Mouse (Mus musculus): ENCODE results near the gene Clasp2. TPM values are rescaled to one million over a fixed set of nuclear protein-coding genes. Genes with fewer than 3 reads are reported as not detected.

The Clasp2 gene
- total RNA-seq, 2 experiments from 2014 or later = 306 to 307 TPM

DNA sequence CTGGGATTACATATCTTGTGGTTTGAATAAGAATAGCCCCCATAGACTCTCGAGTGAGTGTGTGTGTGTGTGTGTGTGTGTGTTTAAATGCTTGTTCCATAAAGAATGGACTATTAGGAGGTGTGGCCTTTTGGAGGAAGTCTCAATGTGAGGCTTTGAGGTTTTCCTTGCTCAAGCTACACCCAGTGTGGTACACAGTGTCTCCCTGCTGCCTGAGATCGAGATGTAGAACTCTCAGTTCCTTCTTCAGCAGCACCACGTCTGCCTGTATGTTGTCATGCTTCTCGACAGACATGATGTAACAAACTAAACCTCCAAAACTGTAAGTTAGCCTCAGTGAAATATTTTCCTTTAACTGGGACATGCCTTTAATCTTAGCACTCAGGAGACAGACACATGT lies 187.3 kb downstream of the Clasp2 start:
- no peak for DNase-seq
- intact Hi-C loops (cut with DNase I) = no loop called here

DNA sequence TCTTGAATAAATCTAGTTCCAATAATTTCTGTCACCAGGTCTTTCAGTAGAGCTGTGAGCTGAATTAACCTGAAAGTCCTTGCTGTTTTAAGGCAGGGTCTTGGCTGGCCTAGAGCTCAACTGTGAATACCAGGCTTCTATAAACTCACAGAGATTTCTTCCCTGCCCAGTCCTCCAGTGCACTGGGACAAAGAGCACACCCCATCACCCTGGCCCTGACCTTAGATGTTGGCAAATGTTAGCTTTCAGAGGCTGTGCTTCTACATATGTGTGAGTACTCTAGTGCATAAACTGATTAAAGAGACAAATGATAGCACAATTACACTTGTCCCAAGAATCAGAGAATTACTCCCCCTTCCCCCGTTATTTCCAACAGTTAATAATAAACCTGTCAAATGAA lies 188.4 kb downstream of the Clasp2 start:
- intact Hi-C loops (cut with DNase I) = no loop called here
- no peak for DNase-seq

DNA sequence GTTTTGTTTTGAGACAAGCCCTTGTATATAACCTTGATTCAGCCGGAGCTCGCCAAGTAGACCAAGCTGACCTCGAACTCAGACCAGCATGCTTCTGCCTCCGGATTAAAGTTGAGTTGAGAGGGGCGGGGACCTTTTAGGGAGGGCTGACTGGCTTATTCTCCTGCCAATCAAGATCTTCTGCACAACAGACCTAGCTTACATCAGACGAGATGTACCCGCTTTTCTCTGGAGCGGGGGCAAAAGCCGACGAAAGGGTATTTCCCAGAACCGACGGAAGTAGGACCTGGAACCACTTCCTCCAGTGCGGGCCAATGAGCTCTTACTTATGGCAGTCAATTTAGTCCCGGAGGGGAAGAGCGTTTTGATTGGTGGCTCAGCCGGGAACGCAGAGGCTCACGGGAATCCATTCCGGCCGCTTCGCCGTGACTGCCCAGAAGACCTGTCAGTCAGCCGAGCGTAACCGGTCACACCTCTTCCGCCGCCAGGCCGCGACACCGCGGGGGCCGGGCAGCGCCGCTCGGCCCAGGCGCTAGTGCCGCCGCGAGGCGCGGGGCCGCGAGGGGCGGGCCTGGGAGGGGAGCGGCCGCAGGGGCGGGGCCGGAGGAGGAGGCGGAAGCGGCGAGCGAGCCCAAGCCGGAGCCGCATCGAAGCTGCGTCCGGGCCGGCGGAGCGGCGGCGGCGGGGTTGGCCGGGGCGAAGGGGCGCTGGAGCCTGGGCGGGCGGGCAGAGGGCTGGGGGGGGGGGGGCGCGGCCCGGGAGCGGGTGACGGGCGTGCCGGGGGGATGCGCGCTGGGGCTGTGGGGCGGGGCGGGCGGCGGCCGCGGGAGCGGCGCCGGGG lies 189.5 kb downstream of the Clasp2 start, which contains the start of gene Ubp1:
Gene Ubp1 (plus strand): TSS at position 401 of the 841 bp plus-strand sequence.
- peak; percentile 96 for DNase-seq
- intact Hi-C loops (cut with DNase I) = no loop called here

DNA sequence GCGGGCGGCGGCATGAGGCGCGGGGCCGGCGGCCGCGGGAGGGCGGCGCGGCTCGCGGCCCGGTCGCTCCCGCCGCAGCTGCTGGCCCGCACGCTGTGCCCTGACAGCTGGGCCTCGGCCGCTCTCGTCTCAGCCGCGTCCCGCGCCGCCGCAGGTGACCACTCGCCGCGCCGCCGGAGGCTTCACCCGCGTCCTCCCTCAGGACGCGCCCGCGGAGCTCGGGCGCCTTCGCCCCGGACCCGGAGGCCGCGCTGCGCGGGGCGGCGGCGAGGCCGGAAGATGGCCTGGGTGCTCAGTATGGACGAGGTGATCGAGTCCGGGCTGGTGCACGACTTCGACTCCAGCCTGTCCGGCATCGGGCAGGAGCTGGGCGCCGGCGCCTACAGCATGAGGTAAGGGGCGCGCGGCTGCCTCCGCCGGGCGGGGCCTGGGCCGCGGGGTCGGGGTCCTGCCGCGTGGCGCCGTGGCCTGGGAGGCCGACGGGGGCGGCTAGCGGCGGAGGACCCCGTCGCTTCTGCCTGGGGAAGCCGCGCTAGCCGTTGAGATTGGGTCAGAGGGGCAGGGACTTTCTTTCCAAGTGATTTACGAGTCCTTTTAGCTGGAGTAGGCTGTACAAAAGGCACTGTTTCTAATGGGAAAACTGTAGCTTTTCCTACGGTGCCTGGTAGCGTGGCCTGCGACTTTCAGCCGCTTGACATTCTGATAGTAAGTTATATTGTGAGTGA lies 190.3 kb downstream of the Clasp2 start:
- DNase-seq = peak; percentile 46
- intact Hi-C loops (cut with DNase I) = no loop called here

DNA sequence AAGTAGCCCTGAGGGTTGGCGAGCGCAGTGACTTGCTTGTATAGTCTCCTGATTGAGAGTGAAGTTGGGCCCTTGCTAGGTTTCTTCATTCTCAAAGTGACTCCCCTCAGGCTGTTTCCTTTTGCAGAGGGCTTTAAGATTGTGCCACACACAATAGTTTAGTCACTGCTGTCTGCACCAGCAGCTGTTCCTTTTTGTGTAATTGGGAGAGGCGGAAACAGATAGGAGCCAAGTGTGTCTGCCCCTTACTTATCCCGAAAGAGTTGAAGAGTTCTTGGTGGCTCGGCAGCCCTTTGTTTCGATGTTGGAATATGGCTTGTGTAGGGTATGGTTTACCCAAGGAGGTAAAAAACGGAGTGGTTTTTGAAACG lies 190.8 kb downstream of the Clasp2 start:
- intact Hi-C loops (cut with DNase I) = no loop called here
- DNase-seq = no peak

DNA sequence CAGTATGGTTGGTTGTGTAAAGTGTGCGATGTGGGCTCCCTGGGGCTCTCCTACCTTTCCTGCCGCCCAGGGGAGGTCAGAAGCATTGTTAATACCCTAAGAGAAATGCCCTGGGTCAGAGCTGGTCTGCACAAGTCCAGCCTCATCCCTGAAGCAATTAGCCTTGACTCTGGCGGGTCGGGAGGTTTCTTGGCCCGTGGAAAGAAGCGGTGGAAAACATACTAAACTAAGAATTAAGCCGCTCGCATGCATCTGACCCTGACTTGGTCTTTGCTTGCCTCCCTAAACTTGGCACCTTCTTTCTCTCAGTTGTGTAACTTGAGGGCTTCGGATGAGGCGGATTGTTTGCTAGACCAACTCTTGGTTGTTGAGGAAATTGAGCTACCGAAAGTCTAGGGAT lies 191.2 kb downstream of the Clasp2 start:
- intact Hi-C loops (cut with DNase I) = no loop called here

DNA sequence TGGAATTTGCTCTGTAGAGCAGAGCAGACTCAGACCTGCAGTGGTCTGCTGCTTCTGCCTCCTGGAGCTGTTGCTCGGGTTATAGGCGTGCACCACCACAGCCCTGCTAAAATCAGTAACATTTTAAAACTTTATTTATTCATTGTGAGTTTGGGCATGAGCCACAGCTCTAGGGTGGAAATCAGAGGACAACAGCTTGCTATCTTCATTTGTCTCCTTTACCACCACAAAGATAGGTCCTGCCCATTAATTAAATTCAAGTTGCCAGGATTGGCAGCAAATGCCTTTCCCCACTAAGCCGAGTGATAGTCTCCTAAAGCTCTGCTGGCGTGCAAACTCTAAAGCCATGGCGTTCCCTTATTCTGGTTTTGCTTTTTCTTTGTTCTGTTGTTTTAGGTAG lies 194.4 kb downstream of the Clasp2 start:
- no peak for DNase-seq

More for the DNA sequence above, 191.2 kb downstream of the Clasp2 start:
- no peak for DNase-seq

DNA sequence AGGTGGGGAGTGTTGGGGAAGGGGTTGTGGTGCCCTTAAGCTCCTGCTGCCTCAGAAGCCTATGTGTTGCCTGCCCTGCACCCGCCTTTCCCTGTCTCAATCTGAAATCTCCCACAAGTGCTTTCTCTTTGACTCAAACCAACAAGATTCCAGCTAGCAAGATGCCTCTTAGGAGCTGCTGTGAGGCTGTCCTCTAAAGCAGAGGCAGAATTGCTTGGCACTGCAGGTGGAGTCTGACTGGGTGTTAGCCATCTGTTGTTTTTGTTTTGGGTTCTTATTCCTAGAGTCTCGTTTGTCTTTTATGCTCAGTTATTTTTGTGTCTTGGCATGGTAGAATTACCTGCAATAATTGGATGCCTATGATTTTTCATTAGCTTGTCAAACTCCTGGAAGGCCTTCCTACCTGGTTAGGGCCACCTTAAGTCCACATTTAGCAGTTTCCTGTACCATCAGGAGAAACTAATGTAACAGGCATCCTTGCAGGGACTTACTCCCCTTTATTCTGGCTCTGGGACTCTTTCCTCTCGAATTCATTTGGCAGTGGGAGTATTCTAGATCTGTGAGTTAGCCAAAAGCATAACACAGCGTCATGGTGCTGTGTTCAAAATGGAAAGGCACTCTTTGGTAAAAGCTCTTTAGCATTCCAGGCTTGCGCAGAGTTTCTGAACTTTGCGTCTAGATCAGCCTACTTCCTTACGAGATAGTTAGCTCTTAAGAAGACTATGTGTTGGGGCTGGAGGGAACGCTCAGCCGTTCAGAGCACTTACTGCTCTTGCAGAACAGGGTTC lies 198.0 kb downstream of the Clasp2 start:
- intact Hi-C loops (cut with DNase I) = no loop called here
- no peak for DNase-seq

More for the DNA sequence above, 194.4 kb downstream of the Clasp2 start:
- intact Hi-C loops (cut with DNase I) = no loop called here

DNA sequence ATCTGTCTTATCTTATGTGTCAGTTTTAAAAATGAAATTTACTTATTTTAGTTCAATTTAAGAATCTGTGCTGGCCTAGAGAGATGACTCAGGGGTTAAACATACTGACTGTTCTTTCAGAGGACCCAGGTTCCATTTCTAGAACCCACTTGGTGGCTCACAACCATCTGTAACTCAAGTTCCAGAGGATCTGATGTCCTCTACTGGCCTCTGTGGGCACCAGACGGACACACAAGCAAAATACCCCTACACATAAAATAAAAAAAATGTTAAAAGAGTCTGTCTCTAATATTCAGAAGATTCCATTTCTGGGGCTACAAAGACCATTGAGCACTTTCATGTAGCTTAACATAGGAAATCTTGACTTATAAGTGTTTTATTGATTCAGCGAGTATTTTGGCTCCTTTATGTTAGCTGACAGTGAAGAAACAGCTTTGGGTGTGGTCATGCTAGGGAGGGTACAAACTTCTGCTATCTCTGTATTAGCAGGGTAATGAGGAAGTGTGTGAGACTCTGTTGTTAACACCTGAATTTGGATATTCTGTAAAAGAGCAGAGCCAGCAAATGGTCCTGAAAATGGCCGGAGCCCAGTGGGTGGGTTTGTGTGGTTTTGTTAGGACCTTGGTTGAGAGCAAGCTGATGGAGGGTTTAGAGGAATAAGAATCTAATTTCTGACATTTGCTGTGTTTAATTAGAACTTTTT lies 200.0 kb downstream of the Clasp2 start:
- no peak for DNase-seq
- intact Hi-C loops (cut with DNase I) = no loop called here

DNA sequence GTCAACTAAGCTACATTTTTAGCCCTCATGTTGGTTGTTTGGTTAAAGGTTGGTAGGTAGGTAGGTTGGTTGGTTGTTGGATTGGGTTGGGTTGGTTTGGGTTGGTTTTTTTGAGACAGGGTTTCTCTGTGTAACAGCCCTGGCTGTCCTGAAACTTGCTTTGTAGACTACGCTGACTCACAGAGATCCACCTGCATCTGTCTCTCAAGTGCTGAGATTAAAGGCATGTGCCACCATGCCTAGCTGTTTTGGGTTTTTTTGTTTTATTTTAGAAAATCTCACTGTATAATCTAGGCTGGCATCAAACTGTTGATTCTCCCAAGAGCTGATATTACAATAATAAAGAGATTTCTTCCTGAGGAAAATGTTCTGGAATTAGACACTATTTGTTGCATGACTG lies 202.1 kb downstream of the Clasp2 start:
- DNase-seq = no peak
- intact Hi-C loops (cut with DNase I) = no loop called here

DNA sequence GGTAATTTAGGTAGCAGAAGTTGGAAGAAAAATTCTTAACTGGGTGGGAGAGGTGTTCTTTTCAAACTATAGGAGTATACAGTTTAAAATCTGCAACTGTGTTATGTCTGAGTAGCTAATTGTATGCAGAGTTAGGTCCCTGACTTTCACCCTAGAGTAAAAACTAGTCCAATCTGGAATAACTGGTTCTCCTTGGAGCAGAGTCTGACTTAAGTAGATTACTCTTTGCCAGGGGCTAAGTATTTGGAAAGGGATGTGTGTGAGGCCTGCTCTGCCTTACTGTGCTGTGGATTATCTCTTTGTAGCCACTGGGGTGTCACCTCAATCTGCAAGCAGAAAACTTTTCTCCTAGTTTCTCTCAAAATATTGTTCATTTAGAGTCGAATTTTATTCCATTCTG lies 205.9 kb downstream of the Clasp2 start:
- DNase-seq = no peak

DNA sequence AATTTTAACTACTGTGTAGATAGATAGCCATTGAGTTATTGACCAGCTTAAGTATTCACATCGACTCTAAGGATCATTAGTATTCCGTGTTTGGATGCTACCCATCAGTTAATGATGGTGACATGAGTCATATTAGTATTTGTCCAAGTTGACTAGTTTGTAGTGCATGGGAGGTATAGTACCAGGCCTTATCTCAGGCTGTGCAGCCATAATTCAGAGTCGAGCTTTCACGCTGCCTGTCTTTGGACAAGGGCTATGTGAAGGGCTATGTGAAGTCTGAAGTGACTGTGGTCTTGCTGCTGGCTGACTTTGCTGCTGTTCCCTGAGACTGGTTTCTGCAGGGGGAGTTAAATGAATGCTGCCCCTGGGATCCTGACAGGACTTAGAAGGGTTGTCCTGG lies 216.5 kb downstream of the Clasp2 start:
- intact Hi-C loops (cut with DNase I) = no loop called here
- DNase-seq = no peak

More for the DNA sequence above, 205.9 kb downstream of the Clasp2 start:
- intact Hi-C loops (cut with DNase I) = no loop called here

DNA sequence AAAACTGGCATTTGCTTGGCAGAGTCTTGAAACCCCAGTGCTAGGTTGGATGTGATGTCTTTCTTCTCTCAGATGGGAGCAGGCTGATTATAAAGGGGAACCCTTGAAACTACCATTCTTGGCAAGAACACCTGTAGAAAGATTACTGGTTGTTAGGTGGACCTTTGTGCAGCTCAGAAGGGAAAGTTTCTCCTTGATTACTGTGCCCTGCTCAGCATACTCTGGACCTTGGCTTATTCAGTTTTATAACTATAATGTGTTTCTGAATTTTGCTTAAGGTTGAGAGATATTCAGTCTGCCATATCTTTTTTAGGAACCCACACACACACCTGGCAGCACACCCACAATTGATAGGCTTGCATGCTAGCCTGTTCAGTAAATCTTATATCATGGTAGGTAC lies 222.4 kb downstream of the Clasp2 start:
- no peak for DNase-seq

DNA sequence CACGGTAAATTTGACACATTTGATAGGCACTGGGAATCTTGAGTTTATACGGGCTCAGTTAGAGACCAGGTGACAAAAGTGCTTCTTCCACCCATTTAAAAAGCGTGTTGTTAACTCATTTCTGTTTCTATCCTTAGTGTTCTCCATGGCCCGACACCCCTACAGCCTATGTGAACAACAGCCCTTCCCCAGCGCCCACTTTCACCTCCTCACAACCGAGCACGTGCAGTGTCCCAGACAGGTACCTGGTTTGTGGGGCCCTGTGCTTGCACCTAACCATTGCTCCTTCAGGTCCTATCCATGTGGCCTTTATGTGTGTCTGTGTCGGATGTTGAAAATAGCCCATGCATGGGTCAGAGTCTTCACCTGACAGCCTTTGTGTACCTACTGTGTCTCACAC lies 223.1 kb downstream of the Clasp2 start:
- no peak for DNase-seq
- intact Hi-C loops (cut with DNase I) = no loop called here

More for the DNA sequence above, 222.4 kb downstream of the Clasp2 start:
- intact Hi-C loops (cut with DNase I) = no loop called here

DNA sequence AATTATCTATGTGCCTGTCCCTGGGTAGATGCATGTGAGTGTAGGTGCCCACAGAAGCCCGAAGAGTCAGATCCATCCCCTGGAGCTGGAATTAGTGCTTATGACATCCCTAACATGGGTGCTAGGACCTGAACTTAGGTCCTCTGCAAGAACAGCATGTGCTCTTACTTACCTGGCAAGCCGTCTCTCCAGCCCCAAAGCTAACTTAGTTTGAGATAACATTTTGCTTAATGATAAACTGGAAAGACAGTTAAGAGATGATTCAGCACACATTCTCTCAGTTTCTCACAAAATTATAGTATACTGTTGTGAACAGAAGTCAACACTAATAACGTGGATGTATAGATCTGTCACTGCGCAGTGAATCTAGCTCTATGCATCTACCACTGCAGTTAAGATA lies 225.6 kb downstream of the Clasp2 start:
- intact Hi-C loops (cut with DNase I) = no loop called here
- no peak for DNase-seq

DNA sequence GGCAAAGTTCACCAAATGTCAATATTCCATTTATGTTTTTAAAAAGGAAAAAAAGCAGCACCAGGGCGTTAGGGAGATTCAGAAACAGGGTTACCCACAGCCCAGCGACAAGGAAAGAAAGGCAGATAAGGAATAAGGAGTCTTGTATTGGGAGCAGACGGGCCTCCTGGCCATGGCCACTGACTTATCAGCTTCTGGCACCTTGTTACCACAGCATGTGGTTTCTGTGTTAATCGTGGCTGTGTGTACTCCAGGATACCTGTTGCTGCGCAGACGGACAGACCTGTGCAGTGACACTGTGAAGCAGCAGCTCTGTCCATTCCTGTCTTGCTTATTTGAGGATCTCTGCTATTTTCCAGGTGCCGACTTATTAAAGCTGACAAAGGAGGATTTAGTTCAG lies 227.7 kb downstream of the Clasp2 start:
- intact Hi-C loops (cut with DNase I) = no loop called here
- DNase-seq = no peak

Other genes starting within 250 kb of the Clasp2 start
- 10 to 100 TPM; 55.5 to 60.4 TPM for gene Pdcd6ip, start 33.2 kb upstream of the Clasp2 start, total RNA-seq (2021)
- 10 to 100 TPM; 81.9 to 88.8 TPM for gene Ubp1, start 189.5 kb downstream of the Clasp2 start, total RNA-seq (2021)